Mouse (Mus musculus) lung, embryonic 14.5 days (tissue): ENCODE measurements around the gene Aasdh. TPM values are rescaled to one million over a fixed set of nuclear protein-coding genes. Genes with fewer than 3 reads are reported as not detected.
"Not testable (repeated sequence)": the region's sequence is repeated elsewhere in the genome, so short reads cannot be mapped to it uniquely, and the experiment has no call there.

Experiments used
- ATAC-seq: fragments of 200-750 bp; cut with Nextera tagmentation; 2 replicates; pipeline ENCODE4 v1.8.0; 2017; ENCODE audit warnings: mild to moderate bottlenecking, moderate TSS enrichment, moderate library complexity; ENCODE audit not compliant: insufficient read depth
- DNase-seq: peaks from one replicate; pipeline ENCODE4 v3.0.0-alpha.2; 2015
- H3K27ac ChIP-seq: fragments of 300-500 bp; sonication (generic); 2 replicates; pipeline ENCODE4 v1.5.1; 2014; ENCODE audit warnings: low read depth, mild to moderate bottlenecking, moderate library complexity
- H3K27me3 ChIP-seq: fragments of 300-500 bp; sonication (generic); 2 replicates; pipeline ENCODE4 v1.6.1; 2014; ENCODE audit warnings: low read length, control low read depth; ENCODE audit not compliant: insufficient read depth
- H3K36me3 ChIP-seq: fragments of 300-500 bp; sonication (generic); 2 replicates; pipeline ENCODE4 v1.6.1; 2014; ENCODE audit warnings: control low read depth; ENCODE audit not compliant: insufficient read depth
- H3K4me1 ChIP-seq: fragments of 300-500 bp; sonication (generic); 2 replicates; pipeline ENCODE4 v1.6.1; 2014; ENCODE audit warnings: antibody characterized with exemption, control low read depth; ENCODE audit not compliant: insufficient read depth
- H3K4me2 ChIP-seq: fragments of 300-500 bp; sonication (generic); 2 replicates; pipeline ENCODE4 v1.6.1; 2014; ENCODE audit warnings: mild to moderate bottlenecking
- H3K4me3 ChIP-seq: fragments of 300-500 bp; sonication (generic); 2 replicates; pipeline ENCODE4 v1.5.1; 2014; ENCODE audit warnings: low read depth, low read length
- H3K9ac ChIP-seq: fragments of 300-500 bp; sonication (generic); 2 replicates; pipeline ENCODE4 v1.6.1; 2014
- H3K9me3 ChIP-seq: fragments of 300-500 bp; sonication (generic); 2 replicates; pipeline ENCODE4 v1.6.1; 2016; ENCODE audit warnings: low read depth, low read length, control low read depth
- CTCF ChIP-seq: IDR thresholded peaks from 2 replicates; pipeline ENCODE4 v1.5.1; 2016; ENCODE audit warnings: antibody characterized with exemption, low read depth
- WGBS: fragments of 180-500 bp; shearing (Covaris S2); extraction: QIAGEN DNeasy Blood & Tissue Kit; methylation state at CpG from one replicate; pipeline ENCODE4 v1.1.7; 2014; 5-methylcytosine and 5-hydroxymethylcytosine counted together
- polyA plus RNA-seq: library from polyadenylated mRNA; unstranded; fragments of >200 nt; fragmentation: Nextera tagmentation; extraction: Ambion mirVana; gene quantifications from 2 replicates; pipeline ENCODE4 v1.2.1, GENCODE M21; 2014

The Aasdh gene
- polyA plus RNA-seq, 1 experiment from 2014 or later = 20.4 TPM

- no peak for TF ChIP-seq CTCF
- WGBS = 95% methylated on average over 8 of the region's 8 CpGs
- ATAC-seq (no peak), DNase-seq (no peak)
- Histone ChIP-seq H3K9me3 (no peaks in the 10 kb centered on the region), H3K4me2 (no peak overlapping the region), H3K4me3 (no peak overlapping the region), H3K9ac (no peak overlapping the region), H3K27me3 (no peaks in the 10 kb centered on the region), H3K4me1 (no peaks in the 10 kb centered on the region), H3K36me3 (peaks cover 19% of the 10 kb centered on the region), H3K27ac (no peak overlapping the region)
Measured at GRCm38 (mm10) chr5:76939717-76940116, 34.4 kb upstream of the Aasdh start.

GRCm38 (mm10) chr5:76929180-76929877, 24.0 kb upstream of the Aasdh start:
- no peak overlapping the region for H3K9ac ChIP-seq
- H3K4me2 ChIP-seq = no peak overlapping the region
- H3K27me3 ChIP-seq = no peaks in the 10 kb centered on the region
- DNase-seq (peak; percentile 66), ATAC-seq (peak; percentile 62; the same call in 1 of the 2 replicates)
- peaks cover 20% of the 10 kb centered on the region for H3K36me3 ChIP-seq
- no peaks in the 10 kb centered on the region; the same call in 1 of the 2 replicates for H3K9me3 ChIP-seq
- WGBS = 42% methylated on average over 7 of the region's 7 CpGs
- H3K4me1 ChIP-seq = peaks cover 8% of the 10 kb centered on the region; the same call in 1 of the 2 replicates
- peak overlapping the region; percentile 60; the same call in 1 of the 2 replicates for H3K27ac ChIP-seq
- no peak for TF ChIP-seq CTCF
- no peak overlapping the region for H3K4me3 ChIP-seq

- Histone ChIP-seq H3K36me3 (peaks cover 28% of the 10 kb centered on the region), H3K4me3 (no peak overlapping the region), H3K9me3 (no peaks in the 10 kb centered on the region; the same call in 1 of the 2 replicates), H3K4me1 (peaks cover 8% of the 10 kb centered on the region; the same call in 1 of the 2 replicates), H3K4me2 (peak overlapping the region; percentile 38), H3K27me3 (no peaks in the 10 kb centered on the region), H3K27ac (peak overlapping the region; percentile 60), H3K9ac (no peak overlapping the region)
- TF ChIP-seq CTCF = no peak
- peak; percentile 80 for ATAC-seq
- 64% methylated on average over 16 of the region's 16 CpGs for WGBS
- peak; percentile 81 for DNase-seq
Measured at GRCm38 (mm10) chr5:76928124-76928832, 23.0 kb upstream of the Aasdh start.

- no peak overlapping the region for H3K4me2 ChIP-seq
- DNase-seq (no peak), ATAC-seq (no peak)
- H3K9ac ChIP-seq = no peak overlapping the region
- no peaks in the 10 kb centered on the region for H3K27me3 ChIP-seq
- 81% methylated on average over 1 of the region's 1 CpGs for WGBS
- H3K36me3 ChIP-seq = peaks cover 63% of the 10 kb centered on the region
- no peak overlapping the region for H3K27ac ChIP-seq
- H3K4me1 ChIP-seq = peaks cover 1% of the 10 kb centered on the region; the same call in 1 of the 2 replicates
- no peaks in the 10 kb centered on the region; the same call in 1 of the 2 replicates for H3K9me3 ChIP-seq
- no peak for TF ChIP-seq CTCF
- no peak overlapping the region for H3K4me3 ChIP-seq
Measured at GRCm38 (mm10) chr5:76924296-76924695, 19.0 kb upstream of the Aasdh start.

- DNase-seq = no peak
- Histone ChIP-seq H3K9me3 (no peaks in the 10 kb centered on the region; the same call in 1 of the 2 replicates), H3K4me3 (no peak overlapping the region), H3K4me2 (no peak overlapping the region), H3K27me3 (no peaks in the 10 kb centered on the region), H3K9ac (no peak overlapping the region), H3K27ac (no peak overlapping the region), H3K36me3 (peaks cover 70% of the 10 kb centered on the region), H3K4me1 (no peaks in the 10 kb centered on the region)
- WGBS = 84% methylated on average over 13 of the region's 13 CpGs
- no peak for ATAC-seq
- no peak for TF ChIP-seq CTCF
Measured at GRCm38 (mm10) chr5:76923428-76923827, 18.1 kb upstream of the Aasdh start.

GRCm38 (mm10) chr5:76922833-76923232, 17.5 kb upstream of the Aasdh start:
- Histone ChIP-seq H3K9me3 (no peaks in the 10 kb centered on the region; the same call in 1 of the 2 replicates), H3K27ac (no peak overlapping the region), H3K36me3 (peaks cover 76% of the 10 kb centered on the region), H3K9ac (no peak overlapping the region), H3K4me1 (no peaks in the 10 kb centered on the region), H3K27me3 (no peaks in the 10 kb centered on the region), H3K4me2 (no peak overlapping the region), H3K4me3 (no peak overlapping the region)
- no peak for ATAC-seq
- TF ChIP-seq CTCF = no peak
- no peak for DNase-seq
- 83% methylated on average over 4 of the region's 4 CpGs for WGBS

GRCm38 (mm10) chr5:76912522-76912921, 7.2 kb upstream of the Aasdh start:
- 88% methylated on average over 5 of the region's 5 CpGs for WGBS
- H3K36me3 ChIP-seq = peaks cover 26% of the 10 kb centered on the region
- not testable (repeated sequence) for DNase-seq, H3K27me3 ChIP-seq, H3K27ac ChIP-seq, H3K4me1 ChIP-seq, H3K9ac ChIP-seq, H3K4me2 ChIP-seq, H3K9me3 ChIP-seq, ATAC-seq, H3K4me3 ChIP-seq
